Mouse (Mus musculus): ENCODE measurements around the gene Ddo.

The Ddo gene

GRCm38 (mm10) chr10:40629656-40630311, at the start of gene Ddo:
Gene Ddo, plus strand, starts transcription at chr10:40630011.
- no peak for DNase-seq (ENCODE audit: low spot score in 2 of 2)

GRCm38 (mm10) chr10:40583584-40584255, 46.1 kb upstream of the Ddo start:
- DNase-seq (ENCODE audit: low spot score in 2 of 2) = peak in 1 of 2 experiments; percentile 45

GRCm38 (mm10) chr10:40592186-40592585, 37.6 kb upstream of the Ddo start:
- DNase-seq (ENCODE audit: low spot score in 2 of 2) = no peak

- DNase-seq (ENCODE audit: low spot score in 2 of 2) = no peak
Observed at GRCm38 (mm10) chr10:40597177-40597576, 32.6 kb upstream of the Ddo start.

- DNase-seq (ENCODE audit: low spot score in 2 of 2) = no peak
Observed at GRCm38 (mm10) chr10:40604706-40605394, 25.0 kb upstream of the Ddo start.

GRCm38 (mm10) chr10:40617973-40618372, 11.8 kb upstream of the Ddo start:
- no peak for DNase-seq (ENCODE audit: low spot score in 2 of 2)

GRCm38 (mm10) chr10:40619760-40620159, 10.1 kb upstream of the Ddo start:
- DNase-seq (ENCODE audit: low spot score in 2 of 2) = no peak

- peak; percentile 20 to 67 for DNase-seq (ENCODE audit: low spot score in 2 of 2)
Observed at GRCm38 (mm10) chr10:40629140-40629539, 671 bp upstream of the Ddo start.

GRCm38 (mm10) chr10:40630457-40630856, 646 bp downstream of the Ddo start:
- DNase-seq (ENCODE audit: low spot score in 2 of 2) = no peak

GRCm38 (mm10) chr10:40630961-40631360, 1.1 kb downstream of the Ddo start:
- no peak for DNase-seq (ENCODE audit: low spot score in 2 of 2)

GRCm38 (mm10) chr10:40632087-40632486, 2.3 kb downstream of the Ddo start:
- no peak for DNase-seq (ENCODE audit: low spot score in 2 of 2)

- DNase-seq (ENCODE audit: low spot score in 2 of 2) = no peak
Observed at GRCm38 (mm10) chr10:40637331-40637730, 7.5 kb downstream of the Ddo start.

GRCm38 (mm10) chr10:40638276-40638675, 8.5 kb downstream of the Ddo start:
- no peak for DNase-seq (ENCODE audit: low spot score in 2 of 2)

- no peak for DNase-seq (ENCODE audit: low spot score in 2 of 2)
Observed at GRCm38 (mm10) chr10:40638823-40639819, 9.3 kb downstream of the Ddo start.

- no peak for DNase-seq (ENCODE audit: low spot score in 2 of 2)
Observed at GRCm38 (mm10) chr10:40640406-40640805, 10.6 kb downstream of the Ddo start.

GRCm38 (mm10) chr10:40641901-40642300, 12.1 kb downstream of the Ddo start:
- DNase-seq (ENCODE audit: low spot score in 2 of 2) = no peak

- no peak for DNase-seq (ENCODE audit: low spot score in 2 of 2)
Observed at GRCm38 (mm10) chr10:40643126-40643525, 13.3 kb downstream of the Ddo start.

- no peak for DNase-seq (ENCODE audit: low spot score in 2 of 2)
Observed at GRCm38 (mm10) chr10:40644456-40644855, 14.6 kb downstream of the Ddo start.

- DNase-seq (ENCODE audit: low spot score in 2 of 2) = no peak
Observed at GRCm38 (mm10) chr10:40645346-40645745, 15.5 kb downstream of the Ddo start.

- DNase-seq (ENCODE audit: low spot score in 2 of 2) = no peak
Observed at GRCm38 (mm10) chr10:40648776-40649175, 19.0 kb downstream of the Ddo start.

GRCm38 (mm10) chr10:40649634-40650033, 19.8 kb downstream of the Ddo start:
- DNase-seq (ENCODE audit: low spot score in 2 of 2) = no peak

GRCm38 (mm10) chr10:40651676-40652075, 21.9 kb downstream of the Ddo start:
- DNase-seq (ENCODE audit: low spot score in 2 of 2) = no peak

All from spleen, postnatal 10 days (tissue).